Mouse (Mus musculus): ENCODE data around the gene Zfp62. TPM values are rescaled to one million over a fixed set of nuclear protein-coding genes. Genes with fewer than 3 reads are reported as not detected.

Gene Zfp62
- total and polyA plus RNA-seq, 2 experiments from 2014 or later: 25.5 to 59.5 TPM

- WGBS: 89% methylated on average over 7 of the region's 7 CpGs
- H3K4me3 ChIP-seq (ENCODE audit: low read depth, low read length): no peak overlapping the region
- no peak overlapping the region for H3K27ac ChIP-seq (ENCODE audit: low read depth, low read length)
- no peaks in the 10 kb centered on the region for H3K36me3 ChIP-seq (ENCODE audit: insufficient read depth)
- DNase-seq: no peak
- no peak overlapping the region for H3K4me2 ChIP-seq (ENCODE audit: low read depth)
- no peaks in the 10 kb centered on the region for H3K27me3 ChIP-seq (ENCODE audit: insufficient read depth, low read length)
- no peaks in the 10 kb centered on the region for H3K9me3 ChIP-seq (ENCODE audit: low read length)
- no peak overlapping the region for H3K9ac ChIP-seq
- no peak for TF ChIP-seq CTCF (IDR thresholded peaks at IDR 0.05; ENCODE audit: low read depth)
- no peak for ATAC-seq
- no peaks in the 10 kb centered on the region for H3K4me1 ChIP-seq (ENCODE audit: insufficient read depth)
These were observed 7.2 kb upstream of the Zfp62 start for GRCm38 (mm10) chr11:49195819-49196322.

DNA sequence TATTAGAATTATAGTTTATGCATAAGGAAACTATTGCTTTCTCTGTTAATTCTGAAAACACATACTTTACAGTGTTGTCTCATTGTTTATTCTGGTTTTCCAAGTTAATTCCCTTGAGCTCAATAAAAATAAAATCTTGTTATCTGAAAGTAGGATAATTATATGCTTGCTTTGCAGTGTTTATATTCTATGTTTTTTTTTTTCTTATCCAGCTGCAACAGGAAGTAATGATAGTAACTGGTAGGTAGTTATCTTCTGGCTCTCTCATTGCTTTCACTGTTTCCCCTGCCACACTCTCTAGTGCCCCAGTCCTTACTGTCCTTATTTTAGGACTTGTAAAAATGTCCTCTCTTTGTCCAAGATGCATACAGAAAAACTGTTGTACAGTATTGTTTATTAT is 2.4 kb upstream of the Zfp62 start:
- Histone ChIP-seq H3K4me2 (ENCODE audit: low read depth) (no peak overlapping the region), H3K27me3 (ENCODE audit: insufficient read depth, low read length) (no peaks in the 10 kb centered on the region), H3K4me3 (ENCODE audit: low read depth, low read length) (no peak overlapping the region), H3K9ac (no peak overlapping the region), H3K36me3 (ENCODE audit: insufficient read depth) (no peaks in the 10 kb centered on the region), H3K27ac (ENCODE audit: low read depth, low read length) (no peak overlapping the region), H3K4me1 (ENCODE audit: insufficient read depth) (peaks cover 12% of the 10 kb centered on the region), H3K9me3 (ENCODE audit: low read length) (no peaks in the 10 kb centered on the region)
- no peak for TF ChIP-seq CTCF (IDR thresholded peaks at IDR 0.05; ENCODE audit: low read depth)
- no peak for ATAC-seq
- DNase-seq: no peak

GRCm38 (mm10) chr11:49201142-49201541 is 1.9 kb upstream of the Zfp62 start:
- no peak overlapping the region for H3K4me2 ChIP-seq (ENCODE audit: low read depth)
- H3K9me3 ChIP-seq (ENCODE audit: low read length): no peaks in the 10 kb centered on the region
- no peak for TF ChIP-seq CTCF (IDR thresholded peaks at IDR 0.05; ENCODE audit: low read depth)
- ATAC-seq (no peak), DNase-seq (no peak)
- H3K27me3 ChIP-seq (ENCODE audit: insufficient read depth, low read length): no peaks in the 10 kb centered on the region
- no peaks in the 10 kb centered on the region for H3K36me3 ChIP-seq (ENCODE audit: insufficient read depth)
- no peak overlapping the region for H3K9ac ChIP-seq
- no peak overlapping the region for H3K4me3 ChIP-seq (ENCODE audit: low read depth, low read length)
- no peak overlapping the region for H3K27ac ChIP-seq (ENCODE audit: low read depth, low read length)
- H3K4me1 ChIP-seq (ENCODE audit: insufficient read depth): peaks cover 12% of the 10 kb centered on the region

GRCm38 (mm10) chr11:49202071-49202470 is 1.0 kb upstream of the Zfp62 start:
- peak overlapping the region; percentile 99; the same call in 1 of the 2 replicates for H3K9ac ChIP-seq
- no peaks in the 10 kb centered on the region for H3K9me3 ChIP-seq (ENCODE audit: low read length)
- peaks cover 12% of the 10 kb centered on the region for H3K4me1 ChIP-seq (ENCODE audit: insufficient read depth)
- peak overlapping the region; percentile 97; the same call in 1 of the 2 replicates for H3K27ac ChIP-seq (ENCODE audit: low read depth, low read length)
- no peaks in the 10 kb centered on the region; the same call in 1 of the 2 replicates for H3K36me3 ChIP-seq (ENCODE audit: insufficient read depth)
- H3K4me3 ChIP-seq (ENCODE audit: low read depth, low read length): peak overlapping the region; percentile 97; the same call in 1 of the 2 replicates
- peak overlapping the region; percentile 86 for H3K4me2 ChIP-seq (ENCODE audit: low read depth)
- DNase-seq (no peak), ATAC-seq (no peak)
- no peaks in the 10 kb centered on the region for H3K27me3 ChIP-seq (ENCODE audit: insufficient read depth, low read length)
- no peak for TF ChIP-seq CTCF (IDR thresholded peaks at IDR 0.05; ENCODE audit: low read depth)
- 56% methylated on average over 2 of the region's 2 CpGs for WGBS

DNA sequence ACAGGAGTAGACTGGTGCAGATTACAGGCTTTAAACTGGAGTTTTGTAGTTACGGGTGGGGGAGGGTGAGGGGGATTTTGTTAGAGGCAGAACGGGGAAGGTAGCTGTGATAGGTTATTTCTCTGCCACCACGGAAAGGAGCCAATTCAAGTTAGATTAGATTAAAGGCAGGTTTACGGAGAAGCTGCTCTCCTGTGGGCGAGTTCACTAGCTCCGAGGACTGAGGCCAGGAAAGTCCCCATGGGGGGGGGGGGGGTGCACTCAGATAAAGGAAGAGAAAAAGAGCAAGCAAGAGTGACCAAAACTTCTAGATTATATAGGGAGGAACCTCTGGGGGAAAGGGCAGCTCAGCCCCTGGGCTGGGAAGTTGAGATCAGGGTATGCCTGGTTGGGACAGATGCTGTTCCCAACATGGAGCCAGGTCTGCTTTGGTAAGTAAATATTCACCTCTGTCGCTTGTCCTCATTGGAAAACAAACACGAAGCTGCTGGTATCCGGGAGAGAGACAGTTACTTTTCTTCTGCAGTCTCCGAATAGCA is 500 bp upstream of the Zfp62 start:
- Histone ChIP-seq H3K4me1 (ENCODE audit: insufficient read depth) (peaks cover 12% of the 10 kb centered on the region), H3K9me3 (ENCODE audit: low read length) (no peaks in the 10 kb centered on the region), H3K9ac (peak overlapping the region; percentile 99), H3K4me2 (ENCODE audit: low read depth) (peak overlapping the region; percentile 86), H3K27me3 (ENCODE audit: insufficient read depth, low read length) (no peaks in the 10 kb centered on the region), H3K27ac (ENCODE audit: low read depth, low read length) (peak overlapping the region; percentile 97), H3K36me3 (ENCODE audit: insufficient read depth) (no peaks in the 10 kb centered on the region; the same call in 1 of the 2 replicates), H3K4me3 (ENCODE audit: low read depth, low read length) (peak overlapping the region; percentile 97)
- TF ChIP-seq CTCF (IDR thresholded peaks at IDR 0.05; ENCODE audit: low read depth): no peak
- ATAC-seq (no peak), DNase-seq (no peak)
- 2% methylated on average over 10 of the region's 10 CpGs for WGBS

GRCm38 (mm10) chr11:49203771-49204497 is 842 bp downstream of the Zfp62 start:
- WGBS: under 1% methylated on average over 24 of the region's 24 CpGs
- ATAC-seq (peak; percentile 73), DNase-seq (peak; percentile 74)
- H3K9ac ChIP-seq: peak overlapping the region; percentile 99
- H3K9me3 ChIP-seq (ENCODE audit: low read length): no peaks in the 10 kb centered on the region
- H3K4me3 ChIP-seq (ENCODE audit: low read depth, low read length): peak overlapping the region; percentile 97
- no peaks in the 10 kb centered on the region for H3K27me3 ChIP-seq (ENCODE audit: insufficient read depth, low read length)
- peaks cover 12% of the 10 kb centered on the region for H3K4me1 ChIP-seq (ENCODE audit: insufficient read depth)
- TF ChIP-seq CTCF (IDR thresholded peaks at IDR 0.05; ENCODE audit: low read depth): no peak
- peak overlapping the region; percentile 97 for H3K27ac ChIP-seq (ENCODE audit: low read depth, low read length)
- peak overlapping the region; percentile 86 for H3K4me2 ChIP-seq (ENCODE audit: low read depth)
- H3K36me3 ChIP-seq (ENCODE audit: insufficient read depth): no peaks in the 10 kb centered on the region; the same call in 1 of the 2 replicates

GRCm38 (mm10) chr11:49205080-49205590 is 2.0 kb downstream of the Zfp62 start:
- Histone ChIP-seq H3K9me3 (ENCODE audit: low read length) (no peaks in the 10 kb centered on the region), H3K4me1 (ENCODE audit: insufficient read depth) (peaks cover 15% of the 10 kb centered on the region), H3K27me3 (ENCODE audit: insufficient read depth, low read length) (no peaks in the 10 kb centered on the region), H3K4me3 (ENCODE audit: low read depth, low read length) (no peak overlapping the region), H3K9ac (no peak overlapping the region), H3K36me3 (ENCODE audit: insufficient read depth) (no peaks in the 10 kb centered on the region; the same call in 1 of the 2 replicates), H3K4me2 (ENCODE audit: low read depth) (no peak overlapping the region), H3K27ac (ENCODE audit: low read depth, low read length) (no peak overlapping the region)
- 86% methylated on average over 6 of the region's 6 CpGs for WGBS
- DNase-seq (no peak), ATAC-seq (no peak)
- TF ChIP-seq CTCF (IDR thresholded peaks at IDR 0.05; ENCODE audit: low read depth): no peak
